Mouse (Mus musculus) right cerebral cortex, adult 2 months (tissue): Measurements from ENCODE around the gene Asb1.

ENCODE experiments used
- DNase-seq, 2 experiments: peaks; one replicate each; pipeline ENCODE4 v3.0.0; 2021 to 2022; ENCODE audit warnings: low spot score in 2 of 2

Asb1 gene

GRCm38 (mm10) chr1:91540271-91540826 is at the start of gene Asb1:
Gene Asb1, plus strand, starts transcription at chr1:91540544.
- DNase-seq: peak; percentile 93 to 97

GRCm38 (mm10) chr1:91492740-91493139 is 47.6 kb upstream of the Asb1 start:
- no peak for DNase-seq

GRCm38 (mm10) chr1:91493938-91494337 is 46.4 kb upstream of the Asb1 start:
- no peak for DNase-seq

- peak; percentile 87 to 88 for DNase-seq
These were observed 45.7 kb upstream of the Asb1 start, which contains the start of gene Traf3ip1 for GRCm38 (mm10) chr1:91494457-91495140. Gene Traf3ip1, plus strand, starts transcription at chr1:91494647.

GRCm38 (mm10) chr1:91495321-91495720 is 45.0 kb upstream of the Asb1 start:
- no peak for DNase-seq

- DNase-seq: no peak
These were observed 41.8 kb upstream of the Asb1 start for GRCm38 (mm10) chr1:91498579-91498978.

GRCm38 (mm10) chr1:91504615-91505014 is 35.7 kb upstream of the Asb1 start:
- DNase-seq: no peak

- DNase-seq: no peak
These were observed 25.4 kb upstream of the Asb1 start for GRCm38 (mm10) chr1:91514916-91515315.

GRCm38 (mm10) chr1:91515642-91516041 is 24.7 kb upstream of the Asb1 start:
- no peak for DNase-seq

- DNase-seq: peak; percentile 59 to 70
These were observed 16.6 kb upstream of the Asb1 start for GRCm38 (mm10) chr1:91523759-91524158.

GRCm38 (mm10) chr1:91525838-91526237 is 14.5 kb upstream of the Asb1 start:
- DNase-seq: no peak

- DNase-seq: no peak
These were observed 10.2 kb upstream of the Asb1 start for GRCm38 (mm10) chr1:91530166-91530565.

- no peak for DNase-seq
These were observed 8.1 kb upstream of the Asb1 start for GRCm38 (mm10) chr1:91532243-91532642.

GRCm38 (mm10) chr1:91532892-91533291 is 7.5 kb upstream of the Asb1 start:
- DNase-seq: no peak

GRCm38 (mm10) chr1:91533483-91533882 is 6.9 kb upstream of the Asb1 start:
- no peak for DNase-seq

GRCm38 (mm10) chr1:91533961-91534723 is 6.2 kb upstream of the Asb1 start:
- DNase-seq: no peak

- DNase-seq: no peak
These were observed 2.4 kb upstream of the Asb1 start for GRCm38 (mm10) chr1:91537786-91538569.

- DNase-seq: no peak
These were observed 1.8 kb upstream of the Asb1 start for GRCm38 (mm10) chr1:91538570-91538929.

GRCm38 (mm10) chr1:91539246-91539645 is 1.1 kb upstream of the Asb1 start:
- DNase-seq: no peak

- DNase-seq: peak; percentile 19 to 20
These were observed 557 bp upstream of the Asb1 start for GRCm38 (mm10) chr1:91539704-91540270.

- no peak for DNase-seq
These were observed 773 bp downstream of the Asb1 start for GRCm38 (mm10) chr1:91541042-91541592.
